Mouse (Mus musculus) lung, embryonic 15.5 days (tissue): Measurements from ENCODE around the gene Pf4. TPM values are rescaled to one million over a fixed set of nuclear protein-coding genes. Genes with fewer than 3 reads are reported as not detected.
"Not testable (repeated sequence)": the region's sequence is repeated elsewhere in the genome, so short reads cannot be mapped to it uniquely, and the experiment has no call there.

ENCODE experiments used
- ATAC-seq: fragments of 200-750 bp; cut with Nextera tagmentation; 2 replicates; pipeline ENCODE4 v1.8.0; 2017; ENCODE audit warnings: moderate number of reproducible peaks, borderline replicate concordance; ENCODE audit not compliant: low FRiP score, low TSS enrichment; ENCODE audit errors: extremely low read depth
- H3K27ac ChIP-seq: fragments of 300-500 bp; sonication (generic); 2 replicates; pipeline ENCODE4 v1.5.1; 2015; ENCODE audit warnings: moderate library complexity, mild to moderate bottlenecking, inconsistent platforms
- H3K27me3 ChIP-seq: fragments of 300-500 bp; sonication (generic); 2 replicates; pipeline ENCODE4 v1.6.1; 2015; ENCODE audit warnings: inconsistent platforms
- H3K36me3 ChIP-seq: fragments of 300-500 bp; sonication (generic); 2 replicates; pipeline ENCODE4 v1.6.1; 2015; ENCODE audit warnings: inconsistent platforms
- H3K4me1 ChIP-seq: fragments of 300-500 bp; sonication (generic); 2 replicates; pipeline ENCODE4 v1.6.1; 2015; ENCODE audit warnings: inconsistent platforms
- H3K4me2 ChIP-seq: fragments of 300-500 bp; sonication (generic); 2 replicates; pipeline ENCODE4 v1.6.1; 2015; ENCODE audit warnings: inconsistent platforms, mild to moderate bottlenecking, moderate library complexity
- H3K4me3 ChIP-seq: fragments of 300-500 bp; sonication (generic); 2 replicates; pipeline ENCODE4 v1.5.1; 2015; ENCODE audit warnings: mild to moderate bottlenecking, inconsistent platforms
- H3K9ac ChIP-seq: fragments of 300-500 bp; sonication (generic); 2 replicates; pipeline ENCODE4 v1.6.1; 2015; ENCODE audit warnings: inconsistent platforms
- H3K9me3 ChIP-seq: fragments of 300-500 bp; sonication (generic); 2 replicates; pipeline ENCODE4 v1.6.1; 2016; ENCODE audit warnings: inconsistent platforms
- WGBS: fragments of 180-500 bp; shearing (Covaris S2); methylation state at CpG from one replicate; pipeline ENCODE4 v1.1.7; 2015; 5-methylcytosine and 5-hydroxymethylcytosine counted together
- microRNA-seq: library from miRNA; unstranded; fragments of <30 nt; microRNA quantifications from one replicate; pipeline ENCODE4, GENCODE M21; 2016
- polyA plus RNA-seq: library from polyadenylated mRNA; unstranded; fragments of >200 nt; fragmentation: Nextera tagmentation; extraction: Ambion mirVana; gene quantifications from 2 replicates; pipeline ENCODE4 v1.2.1, GENCODE M21; 2015

Pf4 gene
- polyA plus RNA-seq, 1 experiment from 2014 or later, result 61.8 TPM

DNA sequence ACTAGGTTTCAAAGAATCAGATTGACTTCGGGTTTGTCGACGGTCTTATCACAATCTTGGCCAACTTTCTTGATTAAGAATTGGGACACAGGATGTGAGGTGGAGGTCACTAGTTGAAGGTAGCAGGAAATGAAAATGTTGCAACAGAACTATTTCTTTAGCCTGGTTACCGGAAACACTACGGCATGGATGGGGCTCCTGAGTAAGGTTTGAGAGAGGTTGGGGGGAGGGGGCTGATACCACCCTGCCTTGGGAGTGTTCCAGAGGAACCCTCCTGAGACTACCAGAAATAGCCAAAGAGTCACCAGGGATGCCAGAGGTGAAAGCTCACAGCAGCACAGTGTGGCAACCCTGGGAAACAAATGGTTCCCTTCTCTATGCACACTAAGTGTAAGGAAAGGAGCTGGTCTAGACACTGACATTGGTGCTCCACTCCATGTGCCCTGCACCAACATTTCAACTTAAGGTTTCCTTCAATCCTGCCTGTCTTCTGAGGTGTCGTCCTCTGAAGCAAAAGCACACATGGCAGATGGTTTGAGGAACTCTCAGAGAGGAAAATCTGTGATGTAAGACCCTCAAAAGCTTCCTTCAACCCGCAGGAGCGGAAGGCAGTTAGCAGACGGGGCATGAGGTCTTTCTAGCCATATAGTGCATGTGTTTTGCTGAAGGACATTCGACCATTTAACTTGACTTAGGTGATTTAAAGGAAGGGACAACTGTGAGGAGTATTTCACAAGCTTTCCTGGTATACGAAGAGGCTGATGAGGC is 17.3 kb downstream of the Pf4 start:
- peak overlapping the region; percentile 19; the same call in 1 of the 2 replicates for H3K27ac ChIP-seq
- WGBS, result 58% methylated on average over 11 of the region's 11 CpGs
- H3K4me1 ChIP-seq, result peaks cover 20% of the 10 kb centered on the region
- H3K4me3 ChIP-seq, result no peak overlapping the region
- no peak overlapping the region for H3K9ac ChIP-seq
- no peak overlapping the region; the same call in 1 of the 2 replicates for H3K4me2 ChIP-seq
- H3K27me3 ChIP-seq, result peaks cover 11% of the 10 kb centered on the region; the same call in 1 of the 2 replicates
- ATAC-seq, result no peak
- no peaks in the 10 kb centered on the region for H3K9me3 ChIP-seq
- no peaks in the 10 kb centered on the region for H3K36me3 ChIP-seq

DNA sequence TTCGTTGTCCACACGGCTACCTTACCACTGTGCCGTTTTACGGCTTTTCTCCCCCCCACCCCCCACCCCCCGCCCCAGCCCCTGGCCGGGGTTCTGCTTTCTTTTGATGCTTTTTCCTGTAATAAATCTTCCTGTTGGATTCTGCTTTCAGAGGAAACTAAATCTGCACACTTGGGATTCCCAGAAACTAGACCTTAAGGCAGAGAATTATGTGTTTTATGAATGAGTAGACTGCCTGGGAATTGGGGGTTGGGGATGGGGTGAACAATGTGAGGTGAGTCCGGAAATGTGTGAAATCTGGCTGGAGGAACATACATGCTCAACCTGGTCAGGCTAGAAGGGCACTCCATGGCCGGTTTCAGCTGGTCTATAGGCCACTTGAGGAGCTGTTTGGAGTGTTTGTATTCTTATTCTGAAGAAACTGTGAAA is 17.9 kb downstream of the Pf4 start:
- 32% methylated on average over 8 of the region's 8 CpGs for WGBS
- Histone ChIP-seq H3K4me1 (peaks cover 20% of the 10 kb centered on the region), H3K27me3 (peaks cover 11% of the 10 kb centered on the region; the same call in 1 of the 2 replicates), H3K4me2 (no peak overlapping the region; the same call in 1 of the 2 replicates), H3K4me3 (no peak overlapping the region), H3K36me3 (no peaks in the 10 kb centered on the region), H3K27ac (peak overlapping the region; percentile 19; the same call in 1 of the 2 replicates), H3K9ac (no peak overlapping the region), H3K9me3 (no peaks in the 10 kb centered on the region)
- peak; percentile 72; the same call in 1 of the 2 replicates for ATAC-seq

DNA sequence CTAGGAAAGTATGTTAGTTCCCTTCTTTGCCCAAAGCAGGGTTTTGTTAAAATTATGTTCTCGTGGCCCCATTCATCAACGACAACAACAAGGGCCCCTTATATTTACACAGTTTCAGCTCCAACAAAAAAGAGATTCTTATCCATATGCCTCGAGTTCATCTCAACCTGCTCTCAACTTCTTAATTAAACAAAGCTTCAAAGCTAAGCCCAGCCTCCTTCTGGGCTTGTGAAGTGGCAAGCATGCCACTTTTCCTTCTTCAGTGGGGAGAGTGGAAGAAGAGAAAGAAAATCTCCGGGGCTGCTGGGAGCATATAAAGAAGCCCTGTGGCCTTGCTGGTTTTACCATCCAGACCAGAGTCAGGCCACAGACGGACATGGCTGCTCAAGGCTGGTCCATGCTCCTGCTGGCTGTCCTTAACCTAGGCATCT is 22.0 kb downstream of the Pf4 start, which contains the start of gene Cxcl15:
Gene Cxcl15, plus strand, starts transcription at position 340 of the 431 bp plus-strand sequence.
- peak; percentile 78; the same call in 1 of the 2 replicates for ATAC-seq
- H3K9me3 ChIP-seq, result no peaks in the 10 kb centered on the region
- peak within 1 kb of the TSS; percentile 56; the same call in 1 of the 2 replicates for H3K27ac ChIP-seq
- no peaks in the 10 kb centered on the region for H3K36me3 ChIP-seq
- 0 out of 2 replicates have a peak within 1 kb of the TSS, but pooled peaks have one; percentile 10 for H3K4me3 ChIP-seq
- peaks cover 12% of the 10 kb centered on the region for H3K4me1 ChIP-seq
- H3K27me3 ChIP-seq, result peaks cover 4% of the 10 kb centered on the region; the same call in 1 of the 2 replicates
- WGBS, result 34% methylated on average over 5 of the region's 5 CpGs
- H3K4me2 ChIP-seq, result 0 out of 2 replicates have a peak within 1 kb of the TSS, but pooled peaks have one; percentile 9
- H3K9ac ChIP-seq, result no peak within 1 kb of the TSS

DNA sequence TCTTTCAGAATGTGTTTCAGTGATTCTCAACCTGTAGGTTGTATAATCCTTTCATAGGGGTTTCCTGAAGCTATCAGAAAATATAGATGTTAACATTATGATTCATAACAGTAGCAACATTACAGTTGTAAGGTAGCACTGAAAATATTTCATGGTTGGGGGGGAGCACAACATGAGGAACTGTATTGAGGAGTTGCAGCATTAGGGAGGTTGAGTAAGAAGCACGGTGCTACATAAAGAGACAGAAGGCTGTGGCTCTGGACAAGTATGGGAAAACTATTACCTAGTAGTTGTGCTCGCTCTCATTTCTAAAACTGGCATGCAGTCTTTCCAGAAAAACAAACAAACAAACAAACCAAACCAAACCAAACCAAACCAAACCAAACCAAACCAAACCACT is 23.2 kb downstream of the Pf4 start:
- not testable (repeated sequence) for H3K4me1 ChIP-seq, H3K4me2 ChIP-seq, H3K27me3 ChIP-seq, H3K4me3 ChIP-seq, H3K9me3 ChIP-seq, H3K27ac ChIP-seq, H3K36me3 ChIP-seq, ATAC-seq, H3K9ac ChIP-seq
- WGBS, result 75% methylated on average over 2 of the region's 2 CpGs

DNA sequence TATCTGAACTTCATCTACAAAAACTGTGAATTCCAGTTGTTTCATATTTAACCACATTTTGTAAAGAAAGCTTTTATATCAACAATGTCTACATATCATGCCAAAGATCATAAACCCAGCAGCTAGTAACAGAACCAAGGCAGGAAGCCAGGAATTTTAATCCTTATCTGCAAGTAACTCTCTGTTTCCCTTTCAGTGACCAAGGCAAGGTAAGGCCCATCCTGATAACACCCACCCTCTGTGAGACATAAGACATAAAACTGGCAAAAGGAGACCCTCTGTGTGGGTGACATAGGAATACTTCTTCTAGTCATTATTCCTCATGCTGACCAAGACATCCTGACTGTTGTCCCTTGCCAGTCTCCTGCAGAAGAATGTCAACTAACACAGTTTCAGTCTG is 32.3 kb downstream of the Pf4 start:
- H3K27ac ChIP-seq, result no peak overlapping the region
- 0 out of 2 replicates have a peak, but pooled peaks cover 3% of the 10 kb centered on the region for H3K4me1 ChIP-seq
- no peaks in the 10 kb centered on the region for H3K27me3 ChIP-seq
- H3K9me3 ChIP-seq, result no peaks in the 10 kb centered on the region
- H3K4me2 ChIP-seq, result no peak overlapping the region
- no peak for ATAC-seq
- no peak overlapping the region for H3K4me3 ChIP-seq
- H3K36me3 ChIP-seq, result no peaks in the 10 kb centered on the region
- H3K9ac ChIP-seq, result no peak overlapping the region

DNA sequence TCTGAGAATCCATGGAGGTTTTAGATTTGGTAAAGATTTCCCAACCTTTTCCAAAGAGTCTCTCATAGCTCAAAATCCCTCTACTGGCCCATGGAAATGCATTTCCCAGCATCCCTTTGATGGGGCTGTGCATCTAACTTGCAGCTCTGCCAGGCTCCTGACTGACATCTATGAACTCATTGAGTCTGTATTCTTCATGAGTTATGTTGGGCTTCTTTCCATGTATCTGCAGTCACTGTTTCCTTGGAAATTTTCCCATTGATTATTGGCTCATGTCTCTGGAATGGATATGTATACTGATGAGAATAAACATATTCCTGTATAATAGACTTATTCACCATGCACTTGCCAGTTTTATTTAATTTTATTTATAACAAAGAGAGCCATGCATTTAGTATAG is 33.8 kb downstream of the Pf4 start:
- H3K36me3 ChIP-seq, result no peaks in the 10 kb centered on the region
- ATAC-seq, result no peak
- H3K9ac ChIP-seq, result no peak overlapping the region
- 0 out of 2 replicates have a peak, but pooled peaks cover 3% of the 10 kb centered on the region for H3K4me1 ChIP-seq
- H3K4me3 ChIP-seq, result no peak overlapping the region
- no peaks in the 10 kb centered on the region for H3K9me3 ChIP-seq
- no peaks in the 10 kb centered on the region for H3K27me3 ChIP-seq
- H3K4me2 ChIP-seq, result no peak overlapping the region
- no peak overlapping the region for H3K27ac ChIP-seq

DNA sequence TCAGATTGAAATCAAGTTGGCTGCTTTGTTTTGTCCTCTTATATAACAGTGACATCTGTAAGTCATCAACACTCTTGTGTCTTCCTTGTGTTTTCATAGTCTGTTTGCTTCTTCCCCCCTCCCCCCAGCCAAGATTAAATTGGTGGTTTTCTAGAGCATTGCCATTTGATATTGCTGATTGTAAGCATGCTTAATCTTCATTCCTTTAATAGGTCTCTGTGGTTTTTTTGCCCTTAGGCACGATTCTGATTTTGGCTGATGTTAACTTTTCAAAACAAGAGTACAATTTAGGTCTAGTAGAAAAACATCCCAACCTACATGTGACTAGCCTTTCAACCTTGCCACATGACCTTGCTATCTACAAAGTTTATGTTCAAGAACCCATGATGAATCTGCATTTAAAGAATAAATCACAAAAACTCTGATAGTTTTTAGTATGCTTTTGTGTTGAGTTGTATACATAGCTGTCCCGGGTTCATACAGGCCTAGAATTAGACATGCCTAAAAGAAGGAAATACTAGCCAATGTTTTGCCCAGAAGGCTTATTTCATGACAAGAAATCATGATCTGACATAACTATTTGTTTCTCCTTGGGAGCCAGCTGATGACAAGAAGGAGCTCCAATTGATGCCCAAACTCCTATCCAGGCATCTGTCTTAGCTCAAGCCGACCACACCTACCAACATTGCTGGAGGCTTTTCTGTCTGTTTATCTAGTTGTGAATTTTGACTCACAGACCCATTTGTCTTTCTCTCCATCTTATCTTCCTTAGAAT is 35.1 kb downstream of the Pf4 start:
- Histone ChIP-seq H3K4me3 (no peak overlapping the region), H3K4me1 (0 out of 2 replicates have a peak, but pooled peaks cover 3% of the 10 kb centered on the region), H3K27me3 (no peaks in the 10 kb centered on the region), H3K4me2 (no peak overlapping the region), H3K36me3 (no peaks in the 10 kb centered on the region), H3K9me3 (no peaks in the 10 kb centered on the region), H3K9ac (no peak overlapping the region), H3K27ac (no peak overlapping the region)
- ATAC-seq, result no peak
- 68% methylated on average over 3 of the region's 3 CpGs for WGBS

DNA sequence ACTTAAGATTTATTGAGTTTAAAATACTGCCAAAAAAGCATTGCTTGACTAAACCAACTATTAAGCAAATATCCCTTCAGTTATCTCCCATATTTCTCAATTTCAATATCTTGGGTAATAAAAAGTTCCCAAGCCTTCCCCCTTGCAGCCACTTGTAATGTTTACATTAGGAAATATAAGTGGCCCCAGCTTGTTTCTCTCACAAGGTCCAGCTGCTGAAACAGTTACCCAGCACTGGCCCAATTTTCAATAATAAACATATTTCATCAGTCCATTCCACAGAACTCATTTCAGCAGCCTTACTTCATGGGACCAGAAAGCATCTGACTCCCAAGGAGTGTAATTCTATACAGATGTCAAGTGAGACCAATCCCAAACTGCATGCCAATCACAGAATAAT is 47.5 kb downstream of the Pf4 start:
- ATAC-seq, result peak; percentile 70; the same call in 1 of the 2 replicates
- H3K27me3 ChIP-seq, result no peaks in the 10 kb centered on the region
- no peaks in the 10 kb centered on the region for H3K9me3 ChIP-seq
- no peak overlapping the region for H3K4me3 ChIP-seq
- no peak overlapping the region for H3K27ac ChIP-seq
- H3K9ac ChIP-seq, result no peak overlapping the region
- H3K4me2 ChIP-seq, result no peak overlapping the region
- 0 out of 2 replicates have a peak, but pooled peaks cover 3% of the 10 kb centered on the region for H3K4me1 ChIP-seq
- H3K36me3 ChIP-seq, result no peaks in the 10 kb centered on the region

Small RNA genes within 50 kb of the gene (microRNA-seq; reads per million reads assigned to microRNA genes)
- not detected for gene Gm24322

Other genes starting within 250 kb of the Pf4 start
- gene 5830473C10Rik, start 211.3 kb upstream of the Pf4 start, polyA plus RNA-seq, result 0.08 and 0.09 TPM in 2 replicates
- gene Rassf6, start 131.8 kb upstream of the Pf4 start, polyA plus RNA-seq, result 3.8 and 4.2 TPM in 2 replicates
- gene Cxcl5, start 13.1 kb upstream of the Pf4 start, polyA plus RNA-seq, result 0.20 TPM in 1 of 2 replicates, not detected in the other
- gene Ppbp, start 3.9 kb upstream of the Pf4 start, polyA plus RNA-seq, result 5.0 and 7.8 TPM in 2 replicates
- gene Cxcl3, start 13.7 kb downstream of the Pf4 start, polyA plus RNA-seq, result 0.20 TPM in 1 of 2 replicates, not detected in the other
- gene Cxcl15, start 22.1 kb downstream of the Pf4 start, polyA plus RNA-seq, result 13.4 and 14.1 TPM in 2 replicates
- gene Cxcl1, start 118.8 kb downstream of the Pf4 start, polyA plus RNA-seq, result 0.40 and 0.69 TPM in 2 replicates
- not detected in 2 replicates for gene Cxcl2, start 131.4 kb downstream of the Pf4 start, polyA plus RNA-seq
- gene Mthfd2l, start 158.7 kb downstream of the Pf4 start, polyA plus RNA-seq, result 44.2 and 45.6 TPM in 2 replicates